Mouse (Mus musculus): Measurements from ENCODE around the gene Syce1.
A peak's percentile ranks its signal among the peaks of the same experiment; 100 is the strongest.

Gene Syce1

GRCm38 (mm10) chr7:140787406-140788052 lies at the start of gene Syce1:
Gene Syce1, minus strand, starts transcription at chr7:140787852.
- peak; percentile 94 for DNase-seq (ENCODE audit: low read depth, low spot score)

- no peak for DNase-seq (ENCODE audit: low read depth, low spot score)
Measured at GRCm38 (mm10) chr7:140836243-140837115, 48.8 kb upstream of the Syce1 start.

- DNase-seq (ENCODE audit: low read depth, low spot score): no peak
Measured at GRCm38 (mm10) chr7:140835758-140836087, 48.1 kb upstream of the Syce1 start.

- DNase-seq (ENCODE audit: low read depth, low spot score): peak; percentile 75
Measured at GRCm38 (mm10) chr7:140834968-140835757, 47.5 kb upstream of the Syce1 start, which contains the start of gene Urah. Gene Urah, plus strand, starts transcription at chr7:140835018.

- no peak for DNase-seq (ENCODE audit: low read depth, low spot score)
Measured at GRCm38 (mm10) chr7:140833341-140833740, 45.7 kb upstream of the Syce1 start.

GRCm38 (mm10) chr7:140831447-140831846 lies 43.8 kb upstream of the Syce1 start:
- DNase-seq (ENCODE audit: low read depth, low spot score): no peak

GRCm38 (mm10) chr7:140828171-140828881 lies 40.7 kb upstream of the Syce1 start:
- peak; percentile 75 for DNase-seq (ENCODE audit: low read depth, low spot score)

GRCm38 (mm10) chr7:140822731-140823130 lies 35.1 kb upstream of the Syce1 start:
- DNase-seq (ENCODE audit: low read depth, low spot score): no peak

GRCm38 (mm10) chr7:140821653-140822329 lies 34.1 kb upstream of the Syce1 start, which contains the start of gene Zfp941:
Gene Zfp941, minus strand, starts transcription at chr7:140822178.
- peak; percentile 94 for DNase-seq (ENCODE audit: low read depth, low spot score)

GRCm38 (mm10) chr7:140821305-140821652 lies 33.6 kb upstream of the Syce1 start:
- no peak for DNase-seq (ENCODE audit: low read depth, low spot score)

- DNase-seq (ENCODE audit: low read depth, low spot score): no peak
Measured at GRCm38 (mm10) chr7:140820173-140820572, 32.5 kb upstream of the Syce1 start.

- DNase-seq (ENCODE audit: low read depth, low spot score): no peak
Measured at GRCm38 (mm10) chr7:140812850-140813249, 25.2 kb upstream of the Syce1 start.

- DNase-seq (ENCODE audit: low read depth, low spot score): no peak
Measured at GRCm38 (mm10) chr7:140811714-140812113, 24.1 kb upstream of the Syce1 start.

- peak; percentile 72 for DNase-seq (ENCODE audit: low read depth, low spot score)
Measured at GRCm38 (mm10) chr7:140810496-140810895, 22.8 kb upstream of the Syce1 start.

- peak; percentile 79 for DNase-seq (ENCODE audit: low read depth, low spot score)
Measured at GRCm38 (mm10) chr7:140805704-140806103, 18.1 kb upstream of the Syce1 start.

GRCm38 (mm10) chr7:140802629-140803028 lies 15.0 kb upstream of the Syce1 start:
- no peak for DNase-seq (ENCODE audit: low read depth, low spot score)

- no peak for DNase-seq (ENCODE audit: low read depth, low spot score)
Measured at GRCm38 (mm10) chr7:140798212-140798611, 10.6 kb upstream of the Syce1 start.

- peak; percentile 25 for DNase-seq (ENCODE audit: low read depth, low spot score)
Measured at GRCm38 (mm10) chr7:140797619-140798018, 10.0 kb upstream of the Syce1 start.

- no peak for DNase-seq (ENCODE audit: low read depth, low spot score)
Measured at GRCm38 (mm10) chr7:140793541-140793940, 5.9 kb upstream of the Syce1 start.

GRCm38 (mm10) chr7:140788053-140788435 lies 392 bp upstream of the Syce1 start:
- no peak for DNase-seq (ENCODE audit: low read depth, low spot score)

GRCm38 (mm10) chr7:140780548-140780947 lies 7.1 kb downstream of the Syce1 start:
- no peak for DNase-seq (ENCODE audit: low read depth, low spot score)
